Mouse (Mus musculus): ENCODE data around the gene Cdkl1. TPM values are rescaled to one million over a fixed set of nuclear protein-coding genes. Genes with fewer than 3 reads are reported as not detected.

The Cdkl1 gene
- total RNA-seq (2021): 10 to 100 TPM in 1 of 2 experiments, 1 to 10 TPM in 1; 9.3 to 11.2 TPM
- 2.0 and 3.0 TPM in 2 replicates for polyA plus RNA-seq (2012; rRNA removed)
- long read RNA-seq, partial matches to known transcripts: 1 of 3 reads
- long read RNA-seq, other reads (novel, unspliced or antisense): 2 of 3 reads

DNA sequence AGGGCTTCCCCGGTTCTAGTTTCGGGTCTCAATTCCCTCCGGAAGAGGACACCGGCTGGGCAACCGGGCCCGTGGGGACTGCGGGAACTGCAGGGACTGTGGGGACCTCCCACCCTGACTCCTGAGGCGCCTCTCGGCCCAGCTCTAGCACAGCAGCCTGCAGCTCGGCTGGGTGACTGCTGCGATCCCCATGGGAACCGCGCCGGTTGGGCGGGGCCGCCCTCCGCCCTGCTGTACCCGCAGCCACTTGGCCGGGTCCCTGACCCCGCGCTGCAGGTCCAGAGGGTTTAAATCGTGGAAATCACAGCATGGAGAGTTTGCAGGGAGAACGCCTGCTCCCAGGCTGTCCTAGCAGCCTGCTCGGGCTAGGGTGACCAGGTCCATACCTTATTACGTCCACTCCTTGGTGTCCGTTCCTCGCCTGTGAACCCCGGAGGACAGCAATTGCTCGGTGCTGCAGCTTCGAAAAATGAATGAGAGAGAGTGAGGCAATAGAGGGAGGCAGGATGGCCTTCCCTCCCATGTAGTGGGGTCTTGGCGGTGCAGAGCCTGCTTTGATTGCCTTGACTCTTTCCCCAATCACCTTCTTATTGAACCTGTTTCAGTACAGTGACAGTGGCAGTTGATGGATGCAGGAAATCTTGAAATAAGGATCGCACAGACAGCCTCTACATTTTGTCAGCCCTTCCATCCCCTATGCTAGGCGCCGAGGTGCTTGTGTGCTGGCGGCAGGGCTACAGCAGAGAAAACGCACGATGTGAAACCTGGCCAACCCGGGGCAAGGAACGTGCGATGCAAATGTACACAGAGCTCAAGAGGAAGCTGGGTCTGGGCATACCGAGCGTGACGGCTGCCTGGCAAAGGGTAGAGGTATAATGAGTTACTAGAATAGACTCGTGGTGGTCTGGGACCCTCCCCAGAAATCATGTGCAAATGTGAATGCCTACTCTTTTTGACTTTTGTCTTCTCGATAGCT is at the start of gene Cdkl1:
Cdkl1 (minus strand) TSS at position 738 of the 976 bp plus-strand sequence.
- Histone ChIP-seq H3K9ac (ENCODE audit: low read depth, low read length) (peak within 1 kb of the TSS; percentile 28), H3K27ac (peak within 1 kb of the TSS; percentile 33; the same call in 1 of the 2 replicates), H3K27me3 (ENCODE audit: control insufficient read depth, insufficient read depth, low read length) (no peaks in the 10 kb centered on the region), H3K4me3 (peak within 1 kb of the TSS; percentile 71), H3K4me1 (ENCODE audit: control insufficient read depth, insufficient read depth, low read length) (no peaks in the 10 kb centered on the region), H3K36me3 (ENCODE audit: control insufficient read depth, insufficient read depth, low read length) (no peaks in the 10 kb centered on the region), H3K79me2 (replicated peaks; ENCODE audit: control insufficient read depth, insufficient read depth, low read length) (no peaks in the 10 kb centered on the region)
- DNase-seq: peak; percentile 73 to 77
- WGBS: 2% methylated on average over 45 of the region's 45 CpGs
- intact Hi-C loops (cut with DNase I): no loop called here
- TF ChIP-seq EP300 (IDR thresholded peaks at IDR 0.05; ENCODE audit: insufficient read depth, low read depth, low read length) (no peak), POLR2A (IDR thresholded peaks at IDR 0.05; ENCODE audit: insufficient read depth, low read depth, low read length) (no peak), CTCF (IDR thresholded peaks at IDR 0.05) (peak; percentile 30)

DNA sequence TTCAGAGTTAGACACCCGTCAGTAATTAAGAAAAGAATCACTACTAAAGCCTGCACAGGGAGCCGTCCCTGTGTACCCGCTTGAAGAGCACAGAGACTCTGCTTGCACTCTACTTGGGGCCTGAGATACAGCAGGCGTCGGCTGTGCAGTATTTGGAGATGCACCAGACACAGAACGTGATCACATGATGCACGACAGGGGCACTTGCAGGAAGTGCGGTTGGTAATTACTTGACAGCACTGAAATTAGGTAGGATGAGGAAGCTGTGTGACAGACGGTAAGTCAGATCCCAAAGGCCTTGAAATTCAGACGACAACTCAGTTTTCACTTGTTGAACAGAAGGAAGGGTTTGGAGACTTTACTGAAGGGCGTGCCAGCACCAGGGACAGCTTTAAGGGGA is 47.3 kb upstream of the Cdkl1 start:
- WGBS: 67% methylated on average over 11 of the region's 11 CpGs
- intact Hi-C loops (cut with DNase I): no loop called here

GRCm38 (mm10) chr12:69833982-69834604 is 43.0 kb upstream of the Cdkl1 start:
- no peak for TF ChIP-seq EP300 (IDR thresholded peaks at IDR 0.05; ENCODE audit: insufficient read depth, low read depth, low read length)
- TF ChIP-seq CTCF (IDR thresholded peaks at IDR 0.05): no peak
- no peak for TF ChIP-seq POLR2A (IDR thresholded peaks at IDR 0.05; ENCODE audit: insufficient read depth, low read depth, low read length)
- intact Hi-C loops (cut with DNase I): no loop called here
- WGBS: 74% methylated on average over 12 of the region's 12 CpGs
- no peaks in the 10 kb centered on the region for H3K79me2 ChIP-seq (replicated peaks; ENCODE audit: control insufficient read depth, insufficient read depth, low read length)
- H3K36me3 ChIP-seq (ENCODE audit: control insufficient read depth, insufficient read depth, low read length): no peaks in the 10 kb centered on the region; the same call in 1 of the 2 replicates
- H3K4me1 ChIP-seq (ENCODE audit: control insufficient read depth, insufficient read depth, low read length): no peaks in the 10 kb centered on the region; the same call in 1 of the 2 replicates
- DNase-seq: no peak
- H3K4me3 ChIP-seq: no peak overlapping the region
- H3K27me3 ChIP-seq (ENCODE audit: control insufficient read depth, insufficient read depth, low read length): no peaks in the 10 kb centered on the region
- no peak overlapping the region for H3K9ac ChIP-seq (ENCODE audit: low read depth, low read length)
- no peak overlapping the region for H3K27ac ChIP-seq

More for the DNA sequence above, 47.3 kb upstream of the Cdkl1 start:
- no peak overlapping the region for H3K9ac ChIP-seq (ENCODE audit: low read depth, low read length)
- no peaks in the 10 kb centered on the region; the same call in none of the 2 replicates for H3K36me3 ChIP-seq (ENCODE audit: control insufficient read depth, insufficient read depth, low read length)
- no peaks in the 10 kb centered on the region; the same call in 1 of the 2 replicates for H3K4me1 ChIP-seq (ENCODE audit: control insufficient read depth, insufficient read depth, low read length)
- DNase-seq: no peak
- H3K27me3 ChIP-seq (ENCODE audit: control insufficient read depth, insufficient read depth, low read length): no peaks in the 10 kb centered on the region
- no peak overlapping the region for H3K27ac ChIP-seq
- H3K4me3 ChIP-seq: no peak overlapping the region
- H3K79me2 ChIP-seq (replicated peaks; ENCODE audit: control insufficient read depth, insufficient read depth, low read length): no peaks in the 10 kb centered on the region
- TF ChIP-seq POLR2A (IDR thresholded peaks at IDR 0.05; ENCODE audit: insufficient read depth, low read depth, low read length) (no peak), CTCF (IDR thresholded peaks at IDR 0.05) (no peak), EP300 (IDR thresholded peaks at IDR 0.05; ENCODE audit: insufficient read depth, low read depth, low read length) (no peak)

DNA sequence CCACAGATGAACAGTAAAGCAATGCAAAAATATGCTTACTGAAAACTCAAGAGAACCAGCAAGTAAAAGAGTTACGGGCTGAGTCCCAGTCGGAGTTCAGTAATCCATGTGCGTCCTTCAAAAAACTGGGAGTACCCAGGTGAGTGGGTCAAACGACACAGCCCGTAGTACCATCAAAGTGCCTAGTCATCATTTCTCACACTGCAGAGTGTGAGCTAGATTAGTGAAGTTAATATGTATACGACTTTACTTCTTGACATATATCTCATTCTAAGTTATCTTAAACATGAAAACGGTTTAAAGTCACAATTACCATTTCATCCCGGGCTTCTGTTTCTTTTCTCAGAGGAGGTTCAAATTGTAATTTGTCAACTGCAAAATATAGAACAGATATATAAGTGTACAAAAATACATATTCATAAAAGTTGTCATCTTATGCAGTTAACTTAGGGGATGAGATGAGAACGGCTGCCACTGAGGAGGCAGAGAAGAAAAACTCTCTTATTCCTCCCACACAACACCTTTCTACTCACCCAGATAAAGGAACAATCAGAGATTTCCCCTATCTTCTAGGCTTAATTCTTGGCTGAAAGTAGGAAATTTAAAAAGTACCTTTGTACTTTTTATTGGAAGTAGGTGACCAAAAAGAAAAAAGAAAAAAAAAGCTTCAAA is 40.3 kb upstream of the Cdkl1 start:
- H3K36me3 ChIP-seq (ENCODE audit: control insufficient read depth, insufficient read depth, low read length): no peaks in the 10 kb centered on the region; the same call in 1 of the 2 replicates
- H3K4me1 ChIP-seq (ENCODE audit: control insufficient read depth, insufficient read depth, low read length): no peaks in the 10 kb centered on the region; the same call in 1 of the 2 replicates
- H3K4me3 ChIP-seq: no peak overlapping the region
- no peak overlapping the region for H3K27ac ChIP-seq
- H3K79me2 ChIP-seq (replicated peaks; ENCODE audit: control insufficient read depth, insufficient read depth, low read length): no peaks in the 10 kb centered on the region
- 89% methylated on average over 9 of the region's 9 CpGs for WGBS
- DNase-seq: no peak
- intact Hi-C loops (cut with DNase I): no loop called here
- H3K9ac ChIP-seq (ENCODE audit: low read depth, low read length): no peak overlapping the region
- H3K27me3 ChIP-seq (ENCODE audit: control insufficient read depth, insufficient read depth, low read length): no peaks in the 10 kb centered on the region
- no peak for TF ChIP-seq CTCF (IDR thresholded peaks at IDR 0.05)
- no peak for TF ChIP-seq POLR2A (IDR thresholded peaks at IDR 0.05; ENCODE audit: insufficient read depth, low read depth, low read length)
- TF ChIP-seq EP300 (IDR thresholded peaks at IDR 0.05; ENCODE audit: insufficient read depth, low read depth, low read length): no peak

- intact Hi-C loops (cut with DNase I): no loop called here
- no peak overlapping the region for H3K27ac ChIP-seq
- H3K9ac ChIP-seq (ENCODE audit: low read depth, low read length): no peak overlapping the region
- no peaks in the 10 kb centered on the region for H3K79me2 ChIP-seq (replicated peaks; ENCODE audit: control insufficient read depth, insufficient read depth, low read length)
- no peak for DNase-seq
- H3K4me1 ChIP-seq (ENCODE audit: control insufficient read depth, insufficient read depth, low read length): no peaks in the 10 kb centered on the region
- no peak for TF ChIP-seq POLR2A (IDR thresholded peaks at IDR 0.05; ENCODE audit: insufficient read depth, low read depth, low read length)
- 49% methylated on average over 2 of the region's 2 CpGs for WGBS
- H3K27me3 ChIP-seq (ENCODE audit: control insufficient read depth, insufficient read depth, low read length): no peaks in the 10 kb centered on the region
- H3K36me3 ChIP-seq (ENCODE audit: control insufficient read depth, insufficient read depth, low read length): peaks cover 4% of the 10 kb centered on the region
- H3K4me3 ChIP-seq: no peak overlapping the region
These were observed 37.1 kb upstream of the Cdkl1 start for GRCm38 (mm10) chr12:69828214-69828613.

All from heart, adult 2 months (tissue).